Mouse (Mus musculus) CH12.LX (cell line): ENCODE results near the gene Ms4a18. TPM values are rescaled to one million over a fixed set of nuclear protein-coding genes. Genes with fewer than 3 reads are reported as not detected.
"Not testable (repeated sequence)": the region's sequence is repeated elsewhere in the genome, so short reads cannot be mapped to it uniquely, and the experiment has no call there.

Experiments
- DNase-seq: peaks from one replicate; pipeline ENCODE4 v3.0.0-alpha.2; 2013; ENCODE audit errors: extremely low read depth
- H3K27ac ChIP-seq: 2 replicates; pipeline ENCODE4 v1.5.1; 2012; ENCODE audit warnings: low read depth, mild to moderate bottlenecking, control low read depth, moderate library complexity; ENCODE audit not compliant: insufficient read depth
- H3K27me3 ChIP-seq: replicated peaks from 2 replicates; pipeline ENCODE3; 2012; ENCODE audit warnings: inconsistent platforms
- H3K36me3 ChIP-seq, 2 experiments: replicated peaks in 1 of 2; 2 replicates each; pipeline versions ENCODE3 to v1.6.1; 2012; ENCODE audit warnings: inconsistent platforms in 1 of 2, low read length in 1 of 2, mild to moderate bottlenecking in 1 of 2, mixed read lengths in 1 of 2, moderate library complexity in 1 of 2; ENCODE audit not compliant: control insufficient read depth in 1 of 2, insufficient read depth in 1 of 2
- H3K4me1 ChIP-seq, 2 experiments: 2 replicates each; pipeline ENCODE4 v1.6.1; 2012; ENCODE audit warnings: inconsistent platforms in 1 of 2, moderate library complexity in 1 of 2; ENCODE audit not compliant: insufficient read depth in 2 of 2, control insufficient read depth in 1 of 2
- H3K4me2 ChIP-seq: 2 replicates; pipeline ENCODE4 v1.6.1; 2012; ENCODE audit warnings: low read depth, mild to moderate bottlenecking, control low read depth; ENCODE audit not compliant: poor library complexity, insufficient read depth, severe bottlenecking
- H3K4me3 ChIP-seq, 3 experiments: fragments of 150-350 bp in 1 of 3; sonication (generic) in 1 of 3; replicated peaks in 1 of 3; 2 replicates each; pipeline versions ENCODE3 to v1.5.1; 2011 to 2012; ENCODE audit warnings: low read depth in 2 of 3, low read length in 2 of 3, mild to moderate bottlenecking in 2 of 3, moderate library complexity in 2 of 3, control low read depth in 1 of 3, improper control_type of control experiment in 1 of 3, inconsistent platforms in 1 of 3, mixed read lengths in 1 of 3; ENCODE audit not compliant: poor library complexity in 1 of 3
- H3K79me2 ChIP-seq: replicated peaks from 2 replicates; pipeline ENCODE4 v1.6.1; 2012; ENCODE audit warnings: mild to moderate bottlenecking, moderate library complexity; ENCODE audit not compliant: control insufficient read depth, poor library complexity, insufficient read depth, severe bottlenecking; ENCODE audit errors: extremely low read depth
- H3K9ac ChIP-seq: 2 replicates; pipeline ENCODE4 v1.6.1; 2012; ENCODE audit warnings: low read depth, mild to moderate bottlenecking, control low read depth, moderate library complexity; ENCODE audit not compliant: insufficient read depth
- H3K9me3 ChIP-seq: replicated peaks from 2 replicates; pipeline ENCODE3; 2012; ENCODE audit warnings: low read length, inconsistent platforms, mixed read lengths
- CHD2 ChIP-seq: IDR thresholded peaks from 2 replicates; pipeline ENCODE4 v1.6.1; 2011; ENCODE audit warnings: low read length, improper control_type of control experiment
- CTCF ChIP-seq, 2 experiments: IDR thresholded peaks in 1 of 2; conservative IDR thresholded peaks in 1 of 2; 2 replicates each; pipeline ENCODE4 v1.5.1; 2011 to 2012; ENCODE audit warnings: low read depth in 2 of 2, low read length in 2 of 2, improper control_type of control experiment in 1 of 2, inconsistent platforms in 1 of 2, mild to moderate bottlenecking in 1 of 2, moderate library complexity in 1 of 2
- ELF1 ChIP-seq: IDR thresholded peaks from 2 replicates; pipeline ENCODE4 v1.6.1; 2014; ENCODE audit warnings: low read depth, mild to moderate bottlenecking, inconsistent platforms, low read length, improper control_type of control experiment
- ETS1 ChIP-seq: conservative IDR thresholded peaks from 2 replicates; pipeline ENCODE4 v1.6.1; 2012; ENCODE audit warnings: low read depth, mild to moderate bottlenecking, inconsistent platforms, low read length, improper control_type of control experiment, moderate library complexity
- HCFC1 ChIP-seq: IDR thresholded peaks from 2 replicates; pipeline ENCODE4 v1.6.1; 2012; ENCODE audit warnings: low read depth, mild to moderate bottlenecking, inconsistent platforms, low read length, improper control_type of control experiment
- KAT2A ChIP-seq: IDR thresholded peaks from 2 replicates; pipeline ENCODE4 v1.6.1; 2012; ENCODE audit warnings: low read length, improper control_type of control experiment, inconsistent platforms; ENCODE audit not compliant: insufficient replicate concordance
- MAX ChIP-seq: IDR thresholded peaks from 2 replicates; pipeline ENCODE4 v1.6.1; 2011; ENCODE audit warnings: low read length, improper control_type of control experiment
- MEF2A ChIP-seq: IDR thresholded peaks from 2 replicates; pipeline ENCODE4 v1.6.1; 2014; ENCODE audit warnings: low read depth, mild to moderate bottlenecking, inconsistent platforms, low read length, improper control_type of control experiment, borderline replicate concordance
- MXI1 ChIP-seq: IDR thresholded peaks from 2 replicates; pipeline ENCODE4 v1.6.1; 2011; ENCODE audit warnings: mild to moderate bottlenecking, low read depth, low read length, improper control_type of control experiment
- NELFE ChIP-seq: IDR thresholded peaks from 2 replicates; pipeline ENCODE4 v1.6.1; 2011; ENCODE audit warnings: low read depth, low read length, improper control_type of control experiment
- POLR2A ChIP-seq: IDR thresholded peaks from 2 replicates; pipeline ENCODE4 v1.6.1; 2011; ENCODE audit warnings: low read depth, mild to moderate bottlenecking, improper control_type of control experiment, low read length
- POLR2AphosphoS2 ChIP-seq: IDR thresholded peaks from 2 replicates; pipeline ENCODE4 v1.6.1; 2011; ENCODE audit warnings: low read depth, low read length, improper control_type of control experiment
- RAD21 ChIP-seq: IDR thresholded peaks from 2 replicates; pipeline ENCODE4 v1.6.1; 2011; ENCODE audit warnings: low read depth, mild to moderate bottlenecking, low read length, improper control_type of control experiment, moderate library complexity
- RCOR1 ChIP-seq: conservative IDR thresholded peaks from 2 replicates; pipeline ENCODE4 v1.6.1; 2012; ENCODE audit warnings: low read depth, mild to moderate bottlenecking, inconsistent platforms, low read length, improper control_type of control experiment
- TBP ChIP-seq: conservative IDR thresholded peaks from 2 replicates; pipeline ENCODE4 v1.6.1; 2011; ENCODE audit warnings: low read depth, low read length, improper control_type of control experiment
- USF2 ChIP-seq: conservative IDR thresholded peaks from 2 replicates; pipeline ENCODE4 v1.6.1; 2011; ENCODE audit warnings: low read depth, low read length, improper control_type of control experiment
- ZKSCAN1 ChIP-seq: IDR thresholded peaks from 2 replicates; pipeline ENCODE4 v1.6.1; 2012; ENCODE audit warnings: low read depth, inconsistent platforms, low read length, improper control_type of control experiment, borderline replicate concordance
- ZNF384 ChIP-seq: IDR thresholded peaks from 2 replicates; pipeline ENCODE4 v1.6.1; 2012; ENCODE audit warnings: low read depth, low read length, improper control_type of control experiment, inconsistent platforms
- dilution Hi-C: fragments of 300-500 bp; cut with MboI; formaldehyde crosslinking; loops from 2 replicates; pipeline ENCODE4 v1.14.3; 2020; ENCODE audit warnings: low sequenced_read_pairs; ENCODE audit not compliant: extremely low pct_unique_long_range_greater_than_20kb, extremely low pct_ligation_motif_present
- in situ Hi-C: fragments of 300-500 bp; cut with MboI; formaldehyde crosslinking; loops from 3 replicates; pipeline ENCODE4 v1.14.3; 2019; ENCODE audit warnings: low sequenced_read_pairs, low pct_ligation_motif_present, low pct_unique_long_range_greater_than_20kb, mixed read lengths
- polyA plus RNA-seq: library from polyadenylated mRNA; unstranded; fragments of >175 nt; gene quantifications from 2 replicates; pipeline ENCODE4 v1.2.1, GENCODE M21; 2012; ENCODE audit warnings: low read depth; ENCODE audit not compliant: insufficient read length
- total RNA-seq, 2 experiments: library from RNA; depleted of rRNA; stranded (reverse); fragments of 300-350 nt in 1 of 2; fragments of >200 nt in 1 of 2; gene quantifications; 2 replicates each; pipeline ENCODE4 v1.2.3; 2012 to 2014

Ms4a18 gene
- total and polyA plus RNA-seq, 3 experiments, result not detected

DNA sequence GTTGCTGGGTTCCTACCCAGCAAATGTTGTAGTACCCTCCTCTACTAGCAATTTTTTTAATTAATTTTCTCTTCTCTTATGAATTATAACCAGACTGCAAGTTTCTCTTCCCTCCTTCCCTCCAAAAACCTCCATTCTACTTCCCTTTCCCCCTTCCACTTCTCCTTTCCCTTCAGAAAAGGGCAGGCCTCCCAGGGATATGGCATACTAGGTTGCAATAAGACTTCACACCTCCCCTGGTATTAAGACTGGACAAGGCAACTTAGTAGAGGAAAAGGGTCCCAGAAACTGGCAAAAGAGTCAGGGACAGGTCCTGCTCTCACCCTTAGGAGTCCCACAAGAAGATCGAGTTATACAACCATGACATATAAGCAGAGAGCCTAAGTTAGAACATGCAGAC, 43.1 kb upstream of the Ms4a18 start:
- H3K4me2 ChIP-seq, result no peak overlapping the region
- no peaks in the 10 kb centered on the region for H3K79me2 ChIP-seq
- dilution Hi-C loops, result no loop called here
- no peak overlapping the region for H3K9ac ChIP-seq
- no peak for DNase-seq
- H3K27ac ChIP-seq, result no peak overlapping the region
- H3K27me3 ChIP-seq, result no peaks in the 10 kb centered on the region
- H3K4me3 ChIP-seq, result no peak overlapping the region
- H3K36me3 ChIP-seq, result no peaks in the 10 kb centered on the region
- in situ Hi-C loops, result loop anchor here (25.0 kb wide), 1 partner anchor 276 kb away; the partner anchor contains the start of gene Ms4a7
- H3K9me3 ChIP-seq, result no peaks in the 10 kb centered on the region
- H3K4me1 ChIP-seq, result peaks cover 0 to 28% of the 10 kb centered on the region in 2 experiments; a peak in 2 of 4 replicates
- no peak for TF ChIP-seq MEF2A
- no peak for TF ChIP-seq HCFC1
- TF ChIP-seq ETS1, result no peak
- TF ChIP-seq USF2, result no peak
- no peak for TF ChIP-seq RCOR1
- TF ChIP-seq ELF1, result no peak
- no peak for TF ChIP-seq TBP
- no peak for TF ChIP-seq CTCF (conservative IDR thresholded peaks at IDR 0.05 in 1 of 2, IDR thresholded peaks at IDR 0.05 in 1 of 2; ENCODE audit: low read depth in 2 of 2, low read length in 2 of 2)
- TF ChIP-seq RAD21, result no peak
- TF ChIP-seq POLR2A, result no peak
- no peak for TF ChIP-seq ZKSCAN1
- no peak for TF ChIP-seq MXI1
- TF ChIP-seq ZNF384, result no peak
- TF ChIP-seq MAX, result no peak

DNA sequence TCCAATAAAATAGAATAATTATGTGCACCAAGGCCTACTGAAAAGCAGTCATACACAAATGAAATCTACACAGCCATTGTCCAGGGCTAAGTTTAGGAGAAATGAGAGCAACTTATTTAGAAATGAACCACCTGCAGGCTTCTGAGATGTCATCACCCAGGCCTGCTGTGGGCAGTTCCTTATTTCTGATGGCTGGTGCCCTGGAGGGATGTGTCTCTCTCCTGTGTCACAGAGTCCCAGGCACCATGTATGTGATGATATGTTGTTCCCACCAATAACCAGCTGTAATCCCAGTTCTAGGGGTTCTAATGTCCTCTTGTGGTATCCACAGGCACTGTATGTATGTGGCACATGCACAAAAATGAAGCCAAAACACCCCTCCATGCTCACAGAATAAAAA, 42.1 kb upstream of the Ms4a18 start:
- dilution Hi-C loops, result no loop called here
- no peaks in the 10 kb centered on the region for H3K27me3 ChIP-seq

DNA sequence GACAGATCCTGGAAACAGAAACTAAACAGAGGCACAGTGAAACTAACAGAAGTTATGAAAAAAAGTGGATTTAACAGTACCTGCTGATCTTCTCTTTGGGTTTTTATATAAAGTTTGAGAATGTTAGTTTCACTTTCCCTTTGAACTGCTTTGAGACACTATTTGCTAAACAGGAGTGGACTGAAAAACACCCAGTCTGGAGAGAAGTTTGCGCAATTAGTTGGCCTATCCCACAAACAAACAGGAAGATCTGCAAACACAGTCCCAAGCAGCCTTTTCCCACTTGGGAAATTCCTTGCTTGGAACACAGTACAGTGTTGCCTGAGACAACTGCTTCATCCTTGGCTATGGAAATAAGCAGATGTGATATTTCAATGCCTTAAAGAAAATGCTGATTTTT, 37.9 kb upstream of the Ms4a18 start:
- Histone ChIP-seq H3K4me2 (peak overlapping the region; percentile 65; the same call in 1 of the 2 replicates), H3K4me1 (peaks cover 0 to 20% of the 10 kb centered on the region in 2 experiments; a peak in 3 of 4 replicates)
- H3K27me3 ChIP-seq, H3K4me3 ChIP-seq, H3K9me3 ChIP-seq, H3K9ac ChIP-seq, H3K79me2 ChIP-seq, DNase-seq, H3K27ac ChIP-seq, H3K36me3 ChIP-seq, dilution Hi-C loops: not testable (repeated sequence)
- in situ Hi-C loops, result loop anchor here (25.0 kb wide), 1 partner anchor 282 kb away; the partner anchor contains the start of gene Ms4a7

More for the DNA sequence above, 42.1 kb upstream of the Ms4a18 start:
- peaks cover 0 to 23% of the 10 kb centered on the region in 2 experiments; a peak in 2 of 4 replicates for H3K4me1 ChIP-seq
- H3K79me2 ChIP-seq, result no peaks in the 10 kb centered on the region
- no peaks in the 10 kb centered on the region for H3K36me3 ChIP-seq
- no peak overlapping the region for H3K4me2 ChIP-seq
- TF ChIP-seq KAT2A (no peak), POLR2AphosphoS2 (no peak), CHD2 (no peak), USF2 (no peak), CTCF (conservative IDR thresholded peaks at IDR 0.05 in 1 of 2, IDR thresholded peaks at IDR 0.05 in 1 of 2; ENCODE audit: low read depth in 2 of 2, low read length in 2 of 2) (no peak), NELFE (no peak)
- H3K27ac ChIP-seq, result no peak overlapping the region
- no peak overlapping the region for H3K4me3 ChIP-seq
- DNase-seq, result no peak
- in situ Hi-C loops, result loop anchor here (25.0 kb wide), 1 partner anchor 277 kb away; the partner anchor contains the start of gene Ms4a7
- no peaks in the 10 kb centered on the region for H3K9me3 ChIP-seq
- H3K9ac ChIP-seq, result no peak overlapping the region
